Mouse (Mus musculus) layer of hippocampus, postnatal 25 days (tissue): ENCODE data around the gene Ptn. TPM values are rescaled to one million over a fixed set of nuclear protein-coding genes. Genes with fewer than 3 reads are reported as not detected.
A peak's percentile ranks its signal among the peaks of the same experiment; 100 is the strongest.

Experiments
- DNase-seq, 2 experiments: peaks; one replicate each; pipeline ENCODE4 v3.0.0; 2022; ENCODE audit warnings: mixed read lengths in 2 of 2, low spot score in 1 of 2; ENCODE audit errors: extremely low spot score in 1 of 2
- total RNA-seq, 2 experiments: library from RNA; stranded (reverse); gene quantifications; 2 replicates each; pipeline ENCODE4 v1.2.3; 2021

Ptn gene
- total RNA-seq, 2 experiments from 2014 or later = 253 to 267 TPM

- no peak for DNase-seq
Measured at GRCm38 (mm10) chr6:36818281-36819018, 8.4 kb upstream of the Ptn start.

GRCm38 (mm10) chr6:36816666-36817065 lies 6.6 kb upstream of the Ptn start:
- DNase-seq = no peak

DNA sequence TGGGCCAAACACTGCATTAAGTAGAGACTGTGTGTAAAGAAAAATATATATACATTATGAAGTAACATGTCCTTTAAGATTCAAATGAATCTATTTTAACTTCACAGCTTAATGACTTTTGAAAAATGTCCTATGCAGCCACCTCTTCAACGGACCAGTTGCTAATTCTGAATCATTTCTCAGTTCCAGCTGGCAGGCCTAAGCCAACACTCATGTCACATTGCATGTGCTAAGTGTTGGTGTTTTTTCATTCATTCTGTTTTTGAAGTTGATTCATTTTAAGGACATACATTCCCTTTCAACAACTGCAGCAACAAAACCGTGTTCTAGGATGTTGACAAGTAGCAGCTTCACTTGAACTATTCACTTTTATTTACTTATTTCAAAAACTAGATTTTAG lies 6.0 kb upstream of the Ptn start:
- DNase-seq = no peak

- no peak for DNase-seq
Measured at GRCm38 (mm10) chr6:36812666-36813515, 2.9 kb upstream of the Ptn start.

GRCm38 (mm10) chr6:36810448-36810847 lies 428 bp upstream of the Ptn start:
- DNase-seq = no peak

DNA sequence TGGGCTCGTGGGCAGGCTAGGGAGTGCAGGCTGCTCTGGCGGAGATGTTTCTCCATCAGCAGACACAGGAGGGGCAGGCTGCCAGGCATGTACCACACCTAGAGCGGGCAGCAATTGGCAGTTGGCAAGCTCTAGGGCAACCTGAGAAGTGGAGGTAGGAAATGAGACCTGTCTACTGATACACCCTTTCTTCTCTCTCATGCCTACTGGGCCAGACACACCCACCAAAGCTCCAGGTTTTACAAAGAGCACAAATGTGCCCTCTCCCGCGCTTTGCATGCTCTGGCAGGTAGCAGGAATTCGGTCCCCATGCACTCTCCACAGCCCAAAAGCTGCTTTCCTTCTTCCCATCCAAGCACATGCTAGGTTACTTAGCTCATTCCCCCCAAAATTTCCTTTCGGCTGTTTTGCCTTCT lies 701 bp downstream of the Ptn start:
- peak in 1 of 2 experiments; percentile 36 for DNase-seq

GRCm38 (mm10) chr6:36808306-36809058 lies 1.5 kb downstream of the Ptn start:
- no peak for DNase-seq

DNA sequence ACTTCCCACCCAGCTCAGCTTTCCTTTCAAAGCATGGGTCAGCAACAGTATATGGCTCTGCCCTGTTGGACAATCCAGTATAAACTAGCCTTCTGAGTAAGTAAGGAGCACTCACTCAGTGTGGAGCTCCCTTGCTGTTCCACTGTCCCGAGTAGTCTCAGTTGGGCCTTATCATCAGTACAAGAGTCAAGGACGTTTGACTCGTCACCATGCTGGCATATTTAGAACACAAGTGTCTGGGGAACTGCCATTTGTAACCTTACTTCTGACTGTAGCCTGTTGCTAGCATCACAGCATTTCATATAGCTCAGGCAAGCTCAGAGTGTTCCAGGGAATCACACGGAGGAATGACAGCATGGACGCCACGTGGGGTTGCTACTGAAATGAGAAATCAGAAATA lies 3.1 kb downstream of the Ptn start:
- DNase-seq = no peak

DNA sequence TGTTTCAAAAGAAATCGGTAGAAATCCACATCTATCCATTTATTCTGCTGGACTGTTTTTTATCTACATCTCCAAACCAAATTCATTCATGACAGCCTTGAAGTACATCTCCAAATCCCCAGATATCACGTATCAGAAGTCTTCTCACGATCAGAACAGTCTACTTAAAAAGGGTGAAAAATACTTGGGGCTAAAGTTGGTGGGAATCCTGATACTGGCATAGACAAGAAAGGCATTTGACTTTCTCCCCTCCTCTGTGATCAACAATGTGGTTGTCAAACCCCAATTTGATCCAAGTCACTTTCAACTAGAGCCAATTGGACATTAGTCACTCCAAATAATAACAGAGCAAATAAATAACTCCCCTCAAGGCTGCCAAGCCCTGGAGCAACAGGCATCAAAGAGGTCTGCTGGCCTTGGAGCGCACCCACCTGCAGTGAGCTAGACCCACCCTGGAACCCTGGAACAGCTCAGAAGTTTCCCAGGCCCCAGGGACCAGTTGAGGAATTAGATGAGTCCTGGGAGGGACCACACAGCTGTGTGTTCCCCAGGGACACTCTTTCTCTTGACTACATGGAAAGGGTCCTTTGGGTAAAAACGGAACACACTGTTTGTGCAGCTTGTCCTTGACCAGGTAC lies 9.6 kb downstream of the Ptn start:
- DNase-seq = no peak

- no peak for DNase-seq
Measured at GRCm38 (mm10) chr6:36797066-36797655, 12.9 kb downstream of the Ptn start.

GRCm38 (mm10) chr6:36794535-36794934 lies 15.5 kb downstream of the Ptn start:
- no peak for DNase-seq

- no peak for DNase-seq
Measured at GRCm38 (mm10) chr6:36793775-36794174, 16.2 kb downstream of the Ptn start.

DNA sequence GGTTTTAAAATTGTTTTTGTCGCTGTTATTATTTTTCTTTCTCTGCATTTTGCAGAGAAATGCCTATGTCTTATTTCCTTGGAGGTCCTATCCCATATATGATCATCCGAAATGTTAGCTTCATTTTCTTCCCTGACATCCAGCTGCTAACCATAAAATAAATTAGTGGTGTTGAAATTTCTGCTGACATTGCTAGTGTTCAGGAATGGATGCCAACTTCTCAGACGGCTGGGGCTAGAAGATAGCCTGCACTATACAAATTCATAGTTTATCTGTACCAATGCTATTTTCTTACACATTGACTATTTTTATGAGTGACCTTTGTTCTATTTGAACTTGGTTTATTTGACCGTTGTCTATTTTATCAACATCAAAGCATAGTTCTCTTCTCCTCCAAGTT lies 20.8 kb downstream of the Ptn start:
- no peak for DNase-seq

GRCm38 (mm10) chr6:36788576-36789191 lies 21.3 kb downstream of the Ptn start:
- no peak for DNase-seq

DNA sequence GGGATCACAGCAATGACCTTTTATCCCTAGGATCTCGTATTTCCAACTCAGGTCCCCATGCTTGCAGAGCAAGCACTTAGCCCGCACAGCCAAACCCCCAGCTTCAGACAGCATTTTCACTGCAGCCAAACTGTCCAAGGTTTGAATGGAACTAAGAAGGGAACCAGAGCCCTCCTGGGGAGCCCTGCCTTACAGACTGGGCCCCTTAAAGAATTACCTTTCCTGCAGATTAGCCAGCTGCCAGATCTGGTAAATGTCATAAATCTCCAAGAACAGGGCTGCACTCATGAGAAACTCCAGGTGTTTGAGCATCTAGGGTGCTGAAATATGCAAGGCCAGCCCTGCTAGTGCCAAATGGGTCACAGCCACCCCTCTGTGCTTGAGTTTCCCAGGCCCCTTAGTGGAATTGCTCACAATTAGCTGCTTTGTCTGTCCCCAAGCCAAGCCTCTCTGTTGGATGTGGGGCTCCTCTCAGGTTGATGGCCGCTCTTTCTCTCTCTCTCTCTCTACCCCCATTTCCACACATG lies 25.3 kb downstream of the Ptn start:
- DNase-seq = no peak

GRCm38 (mm10) chr6:36782481-36782880 lies 27.5 kb downstream of the Ptn start:
- DNase-seq = no peak

DNA sequence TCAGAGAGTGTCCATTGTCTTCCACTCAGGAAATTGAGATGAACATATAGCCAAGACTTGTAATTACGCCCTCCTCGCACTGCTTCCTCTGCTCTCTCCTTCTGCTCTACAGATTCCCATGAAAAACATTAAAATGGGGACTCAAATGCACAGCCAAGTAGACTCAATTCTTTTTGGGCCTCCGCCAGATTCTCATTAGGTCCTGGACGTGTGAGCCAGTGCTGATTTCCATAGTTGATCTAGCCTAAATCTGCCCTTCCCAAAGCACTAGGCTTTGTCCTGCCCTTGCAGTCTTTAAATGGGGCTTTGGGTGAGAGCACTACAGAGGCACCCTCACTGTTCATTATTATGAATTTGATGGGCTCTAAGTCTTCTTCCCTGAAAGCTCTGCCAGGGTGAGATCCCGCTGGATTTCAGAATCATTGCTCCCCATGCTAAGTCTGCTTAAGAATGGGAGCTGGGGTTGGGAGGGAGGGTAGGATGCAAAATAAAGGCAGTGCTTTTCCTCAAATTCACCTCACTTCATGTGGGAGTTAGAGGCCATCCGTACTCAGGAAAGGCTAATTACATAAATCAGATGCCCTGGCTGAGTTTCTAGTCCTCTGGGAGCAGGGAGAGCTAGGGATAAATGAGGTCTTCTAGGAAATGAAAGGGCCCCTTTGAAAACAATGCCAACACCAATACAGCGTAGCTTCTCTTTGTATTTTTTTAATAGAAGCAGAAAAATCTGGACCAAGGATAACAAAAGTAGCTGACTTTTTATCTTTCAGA lies 32.3 kb downstream of the Ptn start:
- DNase-seq = no peak

DNA sequence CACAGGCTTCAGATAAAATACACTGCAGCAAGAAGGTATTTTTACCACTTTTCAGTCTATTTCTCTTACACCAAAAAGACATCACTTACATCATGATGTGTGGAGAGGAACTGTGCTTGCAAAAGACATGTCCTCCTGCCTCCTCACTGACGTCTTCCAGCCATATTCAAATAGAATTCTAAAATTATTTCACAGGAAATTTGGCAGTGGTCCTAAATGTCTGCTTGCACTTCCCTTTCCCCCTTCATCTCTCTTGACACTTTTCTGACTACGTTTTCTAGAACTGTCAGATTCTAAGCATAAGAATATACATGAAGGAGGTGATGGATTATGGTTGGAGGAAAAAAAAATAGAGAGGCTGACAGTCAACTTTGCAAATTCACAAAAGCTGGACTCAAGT lies 33.0 kb downstream of the Ptn start:
- DNase-seq = no peak
